Mouse (Mus musculus) heart, postnatal 0 days (tissue): ENCODE results near the gene 1110051M20Rik. TPM values are rescaled to one million over a fixed set of nuclear protein-coding genes. Genes with fewer than 3 reads are reported as not detected.
A peak's percentile ranks its signal among the peaks of the same experiment; 100 is the strongest.

ENCODE experiments used
- ATAC-seq: fragments of 200-750 bp; cut with Nextera tagmentation; 2 replicates; pipeline ENCODE4 v1.8.0; 2017; ENCODE audit warnings: low read depth, moderate number of reproducible peaks, moderate library complexity; ENCODE audit not compliant: insufficient read depth
- DNase-seq: peaks from one replicate; pipeline ENCODE4 v3.0.0-alpha.2; 2016; ENCODE audit warnings: low spot score
- H3K27ac ChIP-seq: fragments of 300-500 bp; sonication (generic); 2 replicates; pipeline ENCODE4 v1.5.1; 2014; ENCODE audit warnings: low read depth, mild to moderate bottlenecking
- H3K27me3 ChIP-seq: fragments of 300-500 bp; sonication (generic); 2 replicates; pipeline ENCODE4 v1.6.1; 2014; ENCODE audit warnings: low read length, mixed read lengths; ENCODE audit not compliant: control insufficient read depth, insufficient read depth
- H3K36me3 ChIP-seq: fragments of 300-500 bp; sonication (generic); replicated peaks from 2 replicates; pipeline ENCODE4 v1.6.1; 2014; ENCODE audit warnings: low read length, mixed read lengths; ENCODE audit not compliant: control insufficient read depth, insufficient read depth
- H3K4me1 ChIP-seq: fragments of 300-500 bp; sonication (generic); 2 replicates; pipeline ENCODE4 v1.6.1; 2014; ENCODE audit warnings: antibody characterized with exemption; ENCODE audit not compliant: control insufficient read depth, insufficient read depth
- H3K4me2 ChIP-seq: fragments of 300-500 bp; sonication (generic); 2 replicates; pipeline ENCODE4 v1.6.1; 2014; ENCODE audit warnings: low read depth, mild to moderate bottlenecking, low read length, moderate library complexity
- H3K4me3 ChIP-seq: fragments of 300-500 bp; sonication (generic); 2 replicates; pipeline ENCODE4 v1.5.1; 2014; ENCODE audit warnings: low read depth, low read length
- H3K9ac ChIP-seq: fragments of 300-500 bp; sonication (generic); replicated peaks from 2 replicates; pipeline ENCODE4 v1.6.1; 2014; ENCODE audit warnings: low read depth, low read length, mixed read lengths
- H3K9me3 ChIP-seq: fragments of 300-500 bp; sonication (generic); replicated peaks from 2 replicates; pipeline ENCODE4 v1.6.1; 2016; ENCODE audit warnings: low read length; ENCODE audit not compliant: control insufficient read depth
- CTCF ChIP-seq: IDR thresholded peaks from 2 replicates; pipeline ENCODE4 v1.5.1; 2016; ENCODE audit warnings: antibody characterized with exemption, control low read depth, low read depth
- EP300 ChIP-seq: IDR thresholded peaks from 2 replicates; pipeline ENCODE4 v1.6.1; 2016; ENCODE audit warnings: antibody characterized with exemption, low read depth
- WGBS: fragments of 180-500 bp; shearing (Covaris S2); extraction: QIAGEN DNeasy Blood & Tissue Kit; methylation state at CpG from one replicate; pipeline ENCODE4 v1.1.7; 2014; 5-methylcytosine and 5-hydroxymethylcytosine counted together
- polyA plus RNA-seq: library from polyadenylated mRNA; unstranded; fragments of >200 nt; fragmentation: Nextera tagmentation; extraction: Ambion mirVana; gene quantifications from 2 replicates; pipeline ENCODE4 v1.2.1, GENCODE M21; 2015
- total RNA-seq: library from RNA; depleted of rRNA; stranded (reverse); fragments of >200 nt; gene quantifications from 2 replicates; pipeline ENCODE4 v1.2.3, GENCODE M21; 2014; ENCODE audit warnings: low replicate concordance

The 1110051M20Rik gene
- total and polyA plus RNA-seq, 2 experiments from 2014 or later: 27.8 to 32.0 TPM

GRCm38 (mm10) chr2:91460771-91461170, 16.3 kb upstream of the 1110051M20Rik start:
- Histone ChIP-seq H3K4me2 (no peak overlapping the region), H3K4me3 (no peak overlapping the region), H3K9me3 (no peaks in the 10 kb centered on the region), H3K27ac (peak overlapping the region; percentile 68), H3K27me3 (no peaks in the 10 kb centered on the region), H3K36me3 (no peaks in the 10 kb centered on the region), H3K4me1 (peaks cover 43% of the 10 kb centered on the region), H3K9ac (no peak overlapping the region)
- DNase-seq (no peak), ATAC-seq (no peak)
- TF ChIP-seq CTCF (no peak), EP300 (no peak)
- 48% methylated on average over 7 of the region's 7 CpGs for WGBS

- Histone ChIP-seq H3K4me1 (peaks cover 43% of the 10 kb centered on the region), H3K27ac (no peak overlapping the region), H3K27me3 (no peaks in the 10 kb centered on the region), H3K4me2 (no peak overlapping the region), H3K9me3 (no peaks in the 10 kb centered on the region), H3K36me3 (no peaks in the 10 kb centered on the region), H3K9ac (no peak overlapping the region), H3K4me3 (no peak overlapping the region)
- DNase-seq (no peak), ATAC-seq (no peak)
- WGBS: 95% methylated on average over 6 of the region's 6 CpGs
- TF ChIP-seq CTCF: peak; percentile 28
- TF ChIP-seq EP300: no peak
Observed at GRCm38 (mm10) chr2:91460076-91460475, 15.6 kb upstream of the 1110051M20Rik start.

GRCm38 (mm10) chr2:91458673-91459391, 14.3 kb upstream of the 1110051M20Rik start:
- peak; percentile 27 for TF ChIP-seq CTCF
- no peak for TF ChIP-seq EP300
- peak overlapping the region; percentile 82 for H3K4me3 ChIP-seq
- ATAC-seq (peak; percentile 46), DNase-seq (peak; percentile 75)
- WGBS: under 1% methylated on average over 32 of the region's 32 CpGs
- peak overlapping the region; percentile 76 for H3K9ac ChIP-seq
- peak overlapping the region; percentile 94 for H3K4me2 ChIP-seq
- H3K27me3 ChIP-seq: no peaks in the 10 kb centered on the region
- peak overlapping the region; percentile 85 for H3K27ac ChIP-seq
- H3K36me3 ChIP-seq: no peaks in the 10 kb centered on the region
- peaks cover 43% of the 10 kb centered on the region for H3K4me1 ChIP-seq
- H3K9me3 ChIP-seq: no peaks in the 10 kb centered on the region

- Histone ChIP-seq H3K4me3 (peak overlapping the region; percentile 82), H3K4me1 (peaks cover 43% of the 10 kb centered on the region), H3K9me3 (no peaks in the 10 kb centered on the region), H3K36me3 (no peaks in the 10 kb centered on the region), H3K27ac (peak overlapping the region; percentile 85), H3K27me3 (no peaks in the 10 kb centered on the region), H3K9ac (peak overlapping the region; percentile 76), H3K4me2 (peak overlapping the region; percentile 94)
- peak; percentile 15 for DNase-seq
- 0 out of 2 replicates have a peak, but pooled peaks have one; percentile 3 for ATAC-seq
- no peak for TF ChIP-seq EP300
- no peak for TF ChIP-seq CTCF
- WGBS: under 1% methylated on average over 21 of the region's 21 CpGs
Observed at GRCm38 (mm10) chr2:91458252-91458672, 13.8 kb upstream of the 1110051M20Rik start.

DNA sequence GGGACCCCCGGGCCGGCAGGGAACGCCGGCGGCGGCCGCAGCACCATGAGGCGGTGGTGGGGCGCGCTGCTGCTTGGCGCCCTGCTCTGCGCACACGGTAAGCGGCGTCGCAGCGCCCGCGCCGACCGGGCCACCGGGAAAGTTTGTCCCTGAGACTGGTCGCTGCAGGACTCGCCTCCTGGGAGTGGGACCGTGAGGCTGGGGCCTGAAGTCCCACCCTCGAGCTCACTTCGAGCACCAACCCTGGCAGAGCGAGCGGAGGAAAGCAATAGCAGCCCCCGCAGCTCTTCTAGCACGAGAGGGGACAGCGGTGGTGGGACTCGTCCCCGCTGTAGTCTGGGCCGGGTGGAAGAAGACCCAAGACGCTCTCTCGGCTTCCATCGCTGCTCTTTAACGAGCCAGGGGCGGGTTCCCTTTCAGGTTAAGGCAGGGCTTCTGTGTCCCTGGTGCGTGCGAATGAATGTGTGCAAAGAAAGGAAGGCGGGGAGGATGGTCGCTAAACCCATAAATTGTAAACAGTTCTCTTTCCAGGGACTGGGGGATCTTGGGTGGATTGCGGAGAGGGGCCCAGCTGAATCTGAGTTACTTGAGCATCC, 13.2 kb upstream of the 1110051M20Rik start:
- under 1% methylated on average over 37 of the region's 45 CpGs for WGBS
- Histone ChIP-seq H3K9me3 (no peaks in the 10 kb centered on the region), H3K27me3 (no peaks in the 10 kb centered on the region), H3K27ac (peak overlapping the region; percentile 85), H3K9ac (peak overlapping the region; percentile 76), H3K4me1 (peaks cover 40% of the 10 kb centered on the region), H3K4me3 (peak overlapping the region; percentile 82), H3K4me2 (peak overlapping the region; percentile 94), H3K36me3 (no peaks in the 10 kb centered on the region)
- ATAC-seq (peak; percentile 47), DNase-seq (peak; percentile 23)
- no peak for TF ChIP-seq EP300
- no peak for TF ChIP-seq CTCF
